Mouse (Mus musculus): ENCODE results near the gene Wiz.

The Wiz gene

GRCm38 (mm10) chr17:32389101-32389659 lies at the start of gene Wiz:
Gene Wiz (minus strand): TSS chr17:32389439.
- DNase-seq (ENCODE audit: low read depth, low spot score) = peak; percentile 83

- DNase-seq (ENCODE audit: low read depth, low spot score) = no peak
Measured at GRCm38 (mm10) chr17:32437106-32437505, 47.9 kb upstream of the Wiz start.

- DNase-seq (ENCODE audit: low read depth, low spot score) = no peak
Measured at GRCm38 (mm10) chr17:32435151-32435550, 45.9 kb upstream of the Wiz start.

GRCm38 (mm10) chr17:32434324-32434723 lies 45.1 kb upstream of the Wiz start:
- DNase-seq (ENCODE audit: low read depth, low spot score) = no peak

GRCm38 (mm10) chr17:32431972-32432371 lies 42.7 kb upstream of the Wiz start:
- DNase-seq (ENCODE audit: low read depth, low spot score) = peak; percentile 4

GRCm38 (mm10) chr17:32426610-32427009 lies 37.4 kb upstream of the Wiz start:
- DNase-seq (ENCODE audit: low read depth, low spot score) = no peak

GRCm38 (mm10) chr17:32424034-32424433 lies 34.8 kb upstream of the Wiz start, which contains the start of gene Pglyrp2:
Gene Pglyrp2 (minus strand): TSS chr17:32424167.
- no peak for DNase-seq (ENCODE audit: low read depth, low spot score)

GRCm38 (mm10) chr17:32420781-32421180 lies 31.5 kb upstream of the Wiz start:
- no peak for DNase-seq (ENCODE audit: low read depth, low spot score)

GRCm38 (mm10) chr17:32419989-32420388 lies 30.8 kb upstream of the Wiz start:
- no peak for DNase-seq (ENCODE audit: low read depth, low spot score)

GRCm38 (mm10) chr17:32416771-32417170 lies 27.5 kb upstream of the Wiz start:
- DNase-seq (ENCODE audit: low read depth, low spot score) = no peak

- no peak for DNase-seq (ENCODE audit: low read depth, low spot score)
Measured at GRCm38 (mm10) chr17:32415417-32416020, 26.3 kb upstream of the Wiz start.

- DNase-seq (ENCODE audit: low read depth, low spot score) = no peak
Measured at GRCm38 (mm10) chr17:32411898-32412297, 22.7 kb upstream of the Wiz start.

- no peak for DNase-seq (ENCODE audit: low read depth, low spot score)
Measured at GRCm38 (mm10) chr17:32403417-32403816, 14.2 kb upstream of the Wiz start, which contains the start of gene Rasal3. Gene Rasal3 (minus strand): TSS chr17:32403583.

GRCm38 (mm10) chr17:32402779-32403157 lies 13.5 kb upstream of the Wiz start:
- DNase-seq (ENCODE audit: low read depth, low spot score) = no peak

- no peak for DNase-seq (ENCODE audit: low read depth, low spot score)
Measured at GRCm38 (mm10) chr17:32402011-32402778, 13.0 kb upstream of the Wiz start.

- no peak for DNase-seq (ENCODE audit: low read depth, low spot score)
Measured at GRCm38 (mm10) chr17:32396266-32396665, 7.0 kb upstream of the Wiz start.

- DNase-seq (ENCODE audit: low read depth, low spot score) = no peak
Measured at GRCm38 (mm10) chr17:32393944-32394343, 4.7 kb upstream of the Wiz start.

GRCm38 (mm10) chr17:32388370-32389100 lies 704 bp downstream of the Wiz start:
- no peak for DNase-seq (ENCODE audit: low read depth, low spot score)

GRCm38 (mm10) chr17:32387986-32388369 lies 1.3 kb downstream of the Wiz start:
- DNase-seq (ENCODE audit: low read depth, low spot score) = no peak

- DNase-seq (ENCODE audit: low read depth, low spot score) = no peak
Measured at GRCm38 (mm10) chr17:32386659-32387432, 2.4 kb downstream of the Wiz start.

- DNase-seq (ENCODE audit: low read depth, low spot score) = no peak
Measured at GRCm38 (mm10) chr17:32383661-32384060, 5.6 kb downstream of the Wiz start.
